Mouse (Mus musculus): ENCODE data around the gene Olfr1200. TPM values are rescaled to one million over a fixed set of nuclear protein-coding genes. Genes with fewer than 3 reads are reported as not detected.

Olfr1200 gene
- not detected in 2 replicates for total RNA-seq (2017)

DNA sequence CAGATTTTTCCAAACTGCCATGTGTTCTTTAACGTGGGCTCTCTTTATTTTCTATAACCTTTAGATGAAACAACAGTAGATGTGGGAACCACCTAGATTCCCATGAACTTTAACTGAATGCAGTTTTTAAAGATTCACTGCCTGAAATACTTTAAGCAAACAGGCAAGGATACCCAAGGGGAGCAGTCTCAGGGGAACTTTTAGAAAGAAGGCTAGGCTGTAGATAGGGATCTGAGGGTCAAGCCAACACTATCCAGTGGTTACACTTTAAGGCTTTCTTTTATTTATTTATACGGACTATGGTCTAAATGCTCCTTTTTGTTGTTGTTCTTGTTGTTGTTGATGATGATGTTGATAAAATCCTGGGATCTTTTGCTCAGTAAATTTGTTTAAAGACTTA, at the start of gene Olfr1200:
Gene Olfr1200 (minus strand): TSS at position 101 of the 400 bp plus-strand sequence.
- no peak for ATAC-seq (ENCODE audit: extremely low read depth, insufficient number of reproducible peaks, low FRiP score, poor library complexity, severe bottlenecking)

DNA sequence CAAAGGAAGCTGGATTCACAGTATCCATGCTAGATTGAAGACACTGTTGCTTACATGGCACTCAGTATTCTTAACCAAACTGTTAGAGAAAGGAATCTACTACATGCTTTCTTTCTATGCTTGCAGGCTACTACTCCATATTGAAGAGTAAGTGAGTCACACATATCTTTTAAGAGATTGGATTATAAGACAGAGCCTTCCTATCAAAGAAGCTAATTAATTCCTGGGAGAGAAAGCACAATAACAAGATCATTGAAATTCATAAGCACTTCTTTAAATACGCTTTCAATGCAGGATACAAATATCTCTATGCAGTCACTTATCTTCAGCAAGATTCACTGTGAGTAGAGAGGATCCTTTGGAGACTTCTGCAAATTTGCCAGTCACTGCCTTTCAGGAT, 43.9 kb upstream of the Olfr1200 start, which contains the start of gene Olfr1202:
Gene Olfr1202 (plus strand): TSS at position 301 of the 400 bp plus-strand sequence.
- no peak for ATAC-seq (ENCODE audit: extremely low read depth, insufficient number of reproducible peaks, low FRiP score, poor library complexity, severe bottlenecking)

DNA sequence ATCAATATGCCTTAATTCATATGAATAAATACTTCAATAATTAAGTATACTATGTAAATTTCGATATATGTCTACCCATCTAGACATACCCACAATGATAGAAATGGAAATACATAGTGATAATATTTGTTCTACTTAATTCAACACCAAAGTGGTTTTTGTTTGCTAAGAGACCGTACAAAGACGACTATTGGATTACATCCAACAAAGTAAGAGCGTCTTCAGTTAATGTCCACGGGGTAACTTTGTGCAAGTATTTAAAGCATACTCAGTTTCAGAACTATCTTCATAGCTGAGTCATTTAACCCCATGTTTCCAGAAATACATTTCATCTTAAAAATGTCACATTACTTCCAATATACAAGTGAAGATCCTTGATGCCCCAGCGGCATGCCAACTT, 22.4 kb upstream of the Olfr1200 start, which contains the start of gene Olfr1201:
Gene Olfr1201 (plus strand): TSS at position 301 of the 400 bp plus-strand sequence.
- no peak for ATAC-seq (ENCODE audit: extremely low read depth, insufficient number of reproducible peaks, low FRiP score, poor library complexity, severe bottlenecking)

DNA sequence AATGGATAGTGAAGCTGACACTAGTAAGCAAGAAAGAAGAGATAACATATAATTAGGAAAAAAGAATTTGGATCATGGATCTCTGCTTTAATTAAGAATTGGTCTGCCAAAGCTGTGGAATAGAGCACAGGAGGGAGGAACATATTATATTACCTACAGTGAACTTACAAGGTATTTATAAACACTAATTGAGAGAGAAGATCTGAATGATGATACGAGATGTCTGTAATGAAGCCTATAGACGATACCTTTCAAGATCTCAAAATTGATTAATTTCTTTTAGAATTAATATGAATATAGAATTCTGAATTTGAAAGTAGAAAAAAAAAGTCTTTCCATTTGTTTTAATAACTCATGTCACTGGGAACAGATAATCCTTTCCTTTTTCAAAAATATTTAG, 9.9 kb downstream of the Olfr1200 start, which contains the start of gene Olfr1199:
Gene Olfr1199 (minus strand): TSS at position 101 of the 400 bp plus-strand sequence.
- ATAC-seq (ENCODE audit: extremely low read depth, insufficient number of reproducible peaks, low FRiP score, poor library complexity, severe bottlenecking) = no peak

DNA sequence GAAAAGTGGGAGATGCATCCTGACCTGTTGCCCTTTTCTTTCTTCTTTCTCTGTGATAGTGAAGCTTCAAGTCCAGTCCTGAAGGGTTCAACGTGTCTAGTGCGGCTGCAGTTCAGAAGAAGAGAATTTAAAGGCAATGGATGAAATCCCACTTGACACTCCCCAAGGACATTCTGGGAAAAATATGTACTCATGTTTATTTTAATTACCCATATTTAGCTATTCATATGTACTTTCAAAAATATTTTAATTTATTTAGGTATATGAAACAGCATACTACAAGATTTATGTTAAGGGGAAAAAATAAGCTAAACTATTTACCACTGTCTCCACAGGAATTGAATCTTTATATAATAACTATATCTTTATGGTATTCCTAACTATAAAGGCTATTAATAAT, 19.0 kb downstream of the Olfr1200 start, which contains the start of gene Olfr1198:
Gene Olfr1198 (minus strand): TSS at position 101 of the 400 bp plus-strand sequence.
- ATAC-seq (ENCODE audit: extremely low read depth, insufficient number of reproducible peaks, low FRiP score, poor library complexity, severe bottlenecking) = no peak

DNA sequence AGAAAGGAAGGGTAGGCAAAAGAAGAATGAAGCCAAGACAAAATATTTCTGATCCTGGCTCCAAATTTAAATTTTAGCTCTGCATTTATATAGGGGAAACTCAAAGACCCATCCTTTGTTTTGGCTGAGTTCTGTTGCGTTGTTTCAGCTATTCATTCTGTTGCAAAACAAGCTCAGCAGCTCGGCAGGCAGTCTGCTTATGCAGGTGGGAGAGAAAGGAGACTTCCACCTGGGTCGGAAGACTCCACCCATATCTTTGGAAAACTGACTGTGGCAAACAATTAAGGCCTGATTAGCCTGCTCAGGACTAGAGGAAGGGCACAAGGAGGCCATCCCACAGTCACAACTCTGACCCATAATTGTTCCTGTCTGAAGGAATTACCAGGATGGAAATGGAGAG, 26.9 kb downstream of the Olfr1200 start:
- ATAC-seq (ENCODE audit: extremely low read depth, insufficient number of reproducible peaks, low FRiP score, poor library complexity, severe bottlenecking) = no peak

DNA sequence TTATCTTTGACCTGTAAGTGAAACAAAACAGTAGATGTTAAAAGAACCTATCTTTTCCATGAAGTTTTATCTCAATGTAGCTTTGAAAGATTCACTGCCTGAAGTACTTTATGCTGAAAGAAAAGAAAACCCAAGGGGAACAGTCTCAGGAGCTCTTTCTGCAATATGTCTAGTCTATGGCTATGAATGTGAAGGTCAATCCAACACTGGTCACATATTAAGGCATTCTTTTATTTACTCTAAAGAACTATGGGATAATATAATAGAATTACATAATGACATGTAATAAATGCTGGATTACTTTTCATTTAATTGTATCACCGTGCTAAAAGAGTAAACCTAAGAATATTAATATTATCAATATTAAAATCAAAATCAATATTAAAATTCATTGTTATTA, 38.0 kb downstream of the Olfr1200 start, which contains the start of gene Olfr1197:
Gene Olfr1197 (minus strand): TSS at position 101 of the 400 bp plus-strand sequence.
- no peak for ATAC-seq (ENCODE audit: extremely low read depth, insufficient number of reproducible peaks, low FRiP score, poor library complexity, severe bottlenecking)

Other genes starting within 250 kb of the Olfr1200 start
- not detected in 2 replicates for gene Olfr1188, start 213.6 kb downstream of the Olfr1200 start, total RNA-seq (2017)
- gene Olfr1189, start 184.0 kb downstream of the Olfr1200 start, total RNA-seq (2017) = not detected in 2 replicates
- gene Olfr1191-ps1, start 129.9 kb downstream of the Olfr1200 start, total RNA-seq (2017) = not detected in 2 replicates
- 0.12 TPM in 1 of 2 replicates, not detected in the other for gene Olfr1192-ps1, start 122.0 kb downstream of the Olfr1200 start, total RNA-seq (2017)
- gene Olfr1193, start 94.9 kb downstream of the Olfr1200 start, total RNA-seq (2017) = not detected in 2 replicates
- gene Olfr1195, start 81.3 kb downstream of the Olfr1200 start, total RNA-seq (2017) = not detected in 2 replicates
- gene Olfr1196, start 65.9 kb downstream of the Olfr1200 start, total RNA-seq (2017) = not detected in 2 replicates
- not detected in 2 replicates for gene Olfr1197, start 38.1 kb downstream of the Olfr1200 start, total RNA-seq (2017)
- gene Olfr1198, start 19.1 kb downstream of the Olfr1200 start, total RNA-seq (2017) = not detected in 2 replicates
- gene Olfr1199, start 10.0 kb downstream of the Olfr1200 start, total RNA-seq (2017) = not detected in 2 replicates
- not detected in 2 replicates for gene Olfr1201, start 22.5 kb upstream of the Olfr1200 start, total RNA-seq (2017)
- not detected in 2 replicates for gene Olfr1202, start 44.0 kb upstream of the Olfr1200 start, total RNA-seq (2017)
- not detected in 2 replicates for gene Olfr1205, start 59.2 kb upstream of the Olfr1200 start, total RNA-seq (2017)
- gene Olfr1204, start 78.8 kb upstream of the Olfr1200 start, total RNA-seq (2017) = not detected in 2 replicates
- gene Olfr1206, start 92.7 kb upstream of the Olfr1200 start, total RNA-seq (2017) = not detected in 2 replicates
- gene Olfr1208, start 131.8 kb upstream of the Olfr1200 start, total RNA-seq (2017) = 0.25 TPM in 1 of 2 replicates, not detected in the other
- gene Olfr1209, start 144.7 kb upstream of the Olfr1200 start, total RNA-seq (2017) = not detected in 2 replicates
- not detected in 2 replicates for gene Olfr1211, start 167.6 kb upstream of the Olfr1200 start, total RNA-seq (2017)
- gene Olfr1212, start 183.5 kb upstream of the Olfr1200 start, total RNA-seq (2017) = not detected in 2 replicates
- not detected in 2 replicates for gene Gm13762, start 209.8 kb upstream of the Olfr1200 start, total RNA-seq (2017)
- not detected in 2 replicates for gene Olfr1214, start 222.2 kb upstream of the Olfr1200 start, total RNA-seq (2017)
- gene Olfr1215, start 236.5 kb upstream of the Olfr1200 start, total RNA-seq (2017) = not detected in 2 replicates
- not detected in 2 replicates for gene Olfr1216, start 247.9 kb upstream of the Olfr1200 start, total RNA-seq (2017)

All from neutrophil, adult 5-6 weeks (primary cell).